In genomic region chr3:154628284-154628683, GRCm38 (mm10) we compare ENCODE assay signal across 9 mouse cellular contexts. TPM values are rescaled to one million over a fixed set of nuclear protein-coding genes. Genes with fewer than 3 reads are reported as not detected.
DNase-seq lines count a peak whose midpoint lies in the region; ATAC-seq and TF ChIP-seq lines count a peak whose summit lies in the region.
"Had no signal": no experiment of that assay in that cellular context is flagged by ENCODE, and none has a peak within 500 bp of the region (broad histone marks: within the 10 kb centered on the region; RNA-seq: fewer than 3 reads in every experiment).

No protein-coding gene starts in this region.

- peak; percentile 8 for DNase-seq in CH12.LX (ENCODE audit: extremely low read depth)
- DNase-seq in gastrocnemius, postnatal 25 days, result no peak
- no peak for DNase-seq in adrenal gland, adult 2 months
- DNase-seq in gastrocnemius, postnatal 14 days, result no peak

- no peak overlapping the region for H3K27ac ChIP-seq in intestine, embryonic 15.5 days
- no peak overlapping the region for H3K27ac ChIP-seq in intestine, postnatal 0 days (ENCODE audit: low read depth, low read length)
- no peak overlapping the region for H3K27ac ChIP-seq in CH12.LX (ENCODE audit: insufficient read depth, low read depth)
- no peak overlapping the region for H3K27ac ChIP-seq in liver, embryonic 16.5 days (ENCODE audit: low read length)

- no peaks in the 10 kb centered on the region for H3K4me1 ChIP-seq in intestine, embryonic 15.5 days (replicated peaks)
- no peaks in the 10 kb centered on the region for H3K4me1 ChIP-seq in intestine, postnatal 0 days (replicated peaks; ENCODE audit: control insufficient read depth, insufficient read depth, low read length)
- peaks cover 6 to 12% of the 10 kb centered on the region in 2 experiments for H3K4me1 ChIP-seq in CH12.LX (ENCODE audit: control insufficient read depth in 1 of 2, insufficient read depth in 2 of 2)
- H3K4me1 ChIP-seq in liver, embryonic 16.5 days (ENCODE audit: control insufficient read depth, low read depth, low read length), result no peaks in the 10 kb centered on the region

- no peak overlapping the region for H3K4me2 ChIP-seq in intestine, embryonic 15.5 days (replicated peaks)
- no peak overlapping the region for H3K4me2 ChIP-seq in intestine, postnatal 0 days (replicated peaks; ENCODE audit: low read depth)
- no peak overlapping the region for H3K4me2 ChIP-seq in CH12.LX (ENCODE audit: insufficient read depth, low read depth, poor library complexity, severe bottlenecking)
- H3K4me2 ChIP-seq in liver, embryonic 16.5 days (ENCODE audit: low read depth, low read length), result no peak overlapping the region

- H3K9me3 ChIP-seq in intestine, embryonic 15.5 days, result no peaks in the 10 kb centered on the region
- H3K9me3 ChIP-seq in intestine, postnatal 0 days (ENCODE audit: control insufficient read depth), result no peaks in the 10 kb centered on the region
- H3K9me3 ChIP-seq in CH12.LX (replicated peaks; ENCODE audit: low read length), result no peaks in the 10 kb centered on the region
- no peaks in the 10 kb centered on the region for H3K9me3 ChIP-seq in liver, embryonic 16.5 days (replicated peaks; ENCODE audit: control insufficient read depth, low read length)
- H3K9me3 ChIP-seq: megakaryocyte, embryonic 14.5 days had no signal

- no peak for TF ChIP-seq EP300 in CH12.LX (IDR thresholded peaks at IDR 0.05; ENCODE audit: low read length)

- no peaks in the 10 kb centered on the region for H3K27me3 ChIP-seq in intestine, embryonic 15.5 days (replicated peaks)
- no peaks in the 10 kb centered on the region for H3K27me3 ChIP-seq in intestine, postnatal 0 days (replicated peaks; ENCODE audit: control insufficient read depth, insufficient read depth, low read length)
- H3K27me3 ChIP-seq in CH12.LX (replicated peaks), result no peaks in the 10 kb centered on the region
- H3K27me3 ChIP-seq in liver, embryonic 16.5 days (ENCODE audit: control insufficient read depth, insufficient read depth, low read depth, low read length), result no peaks in the 10 kb centered on the region
- H3K27me3 ChIP-seq: megakaryocyte, embryonic 14.5 days had no signal

- intact Hi-C loops in gastrocnemius, postnatal 14 days (cut with DNase I; ENCODE audit: low total_unique reads), result no loop called here

- 0 out of 2 replicates have a peak, but pooled peaks cover 2% of the 10 kb centered on the region for H3K36me3 ChIP-seq in intestine, embryonic 15.5 days
- 0 out of 2 replicates have a peak, but pooled peaks cover 3% of the 10 kb centered on the region for H3K36me3 ChIP-seq in intestine, postnatal 0 days (ENCODE audit: control insufficient read depth, insufficient read depth)
- peaks cover 0 to 17% of the 10 kb centered on the region in 2 experiments for H3K36me3 ChIP-seq in CH12.LX (replicated peaks in 1 of 2; ENCODE audit: control insufficient read depth in 1 of 2, insufficient read depth in 1 of 2, low read length in 1 of 2)
- no peaks in the 10 kb centered on the region for H3K36me3 ChIP-seq in liver, embryonic 16.5 days (ENCODE audit: control insufficient read depth, insufficient read depth)

- 0 out of 2 replicates have a peak, but pooled peaks have one; percentile 12 for ATAC-seq in intestine, embryonic 15.5 days
- ATAC-seq in intestine, postnatal 0 days, result no peak
- peak; percentile 67 for ATAC-seq in erythroid progenitor cell, adult 5-6 weeks (replicated peaks; ENCODE audit: low FRiP score, poor library complexity, severe bottlenecking)
- ATAC-seq in liver, embryonic 16.5 days (ENCODE audit: low read depth), result peak; percentile 76

- dilution Hi-C loops in CH12.LX (cut with MboI; ENCODE audit: extremely low pct_ligation_motif_present, extremely low pct_unique_long_range_greater_than_20kb, low sequenced_read_pairs), result no loop called here

- TF ChIP-seq POLR2A in CH12.LX (IDR thresholded peaks at IDR 0.05; ENCODE audit: low read depth, low read length), result no peak

- no peak overlapping the region for H3K9ac ChIP-seq in intestine, embryonic 15.5 days
- H3K9ac ChIP-seq in intestine, postnatal 0 days (ENCODE audit: low read depth, low read length), result no peak overlapping the region
- no peak overlapping the region for H3K9ac ChIP-seq in CH12.LX (ENCODE audit: insufficient read depth, low read depth)
- no peak overlapping the region for H3K9ac ChIP-seq in liver, embryonic 16.5 days (ENCODE audit: low read depth, low read length)

- H3K79me2 ChIP-seq in CH12.LX (replicated peaks; ENCODE audit: control insufficient read depth, extremely low read depth, insufficient read depth, poor library complexity, severe bottlenecking), result no peaks in the 10 kb centered on the region

- in situ Hi-C loops in CH12.LX (cut with MboI; ENCODE audit: low pct_ligation_motif_present, low pct_unique_long_range_greater_than_20kb, low sequenced_read_pairs), result no loop called here

- no peak overlapping the region for H3K4me3 ChIP-seq in intestine, embryonic 15.5 days (replicated peaks)
- H3K4me3 ChIP-seq in intestine, postnatal 0 days (ENCODE audit: low read depth, low read length), result no peak overlapping the region
- no peak overlapping the region for H3K4me3 ChIP-seq in CH12.LX (replicated peaks in 1 of 3; ENCODE audit: low read depth in 2 of 3, low read length in 2 of 3, poor library complexity in 1 of 3)
- no peak overlapping the region for H3K4me3 ChIP-seq in liver, embryonic 16.5 days (ENCODE audit: low read depth, low read length)
- H3K4me3 ChIP-seq: megakaryocyte, embryonic 14.5 days had no signal

- TF ChIP-seq CTCF in intestine, postnatal 0 days (IDR thresholded peaks at IDR 0.05; ENCODE audit: low read depth), result no peak
- no peak for TF ChIP-seq CTCF in CH12.LX (conservative IDR thresholded peaks at IDR 0.05 in 1 of 2, IDR thresholded peaks at IDR 0.05 in 1 of 2; ENCODE audit: low read depth in 2 of 2, low read length in 2 of 2)

- no peak for TF ChIP-seq RAD21 in CH12.LX (IDR thresholded peaks at IDR 0.05; ENCODE audit: low read depth, low read length)

TF ChIP-seq in CH12.LX, 34 proteins besides CTCF, POLR2A, EP300 and RAD21:
- no peak for TF ChIP-seq RCOR1 (conservative IDR thresholded peaks at IDR 0.05; ENCODE audit: low read depth, low read length)
- no peak for TF ChIP-seq ZMIZ1 (IDR thresholded peaks at IDR 0.05; ENCODE audit: low read depth, low read length)
- no peak for TF ChIP-seq JUN (IDR thresholded peaks at IDR 0.05; ENCODE audit: insufficient read depth, low read depth, low read length)
- no peak for TF ChIP-seq POLR2AphosphoS2 (IDR thresholded peaks at IDR 0.05; ENCODE audit: low read depth, low read length)
- no peak for TF ChIP-seq SIN3A (IDR thresholded peaks at IDR 0.05; ENCODE audit: low read length)
- TF ChIP-seq USF2 (conservative IDR thresholded peaks at IDR 0.05; ENCODE audit: low read depth, low read length), result no peak
- no peak for TF ChIP-seq CHD2 (IDR thresholded peaks at IDR 0.05; ENCODE audit: low read length)
- no peak for TF ChIP-seq ELF1 (IDR thresholded peaks at IDR 0.05; ENCODE audit: low read depth, low read length)
- TF ChIP-seq GABPA (IDR thresholded peaks at IDR 0.05; ENCODE audit: insufficient replicate concordance, low read depth, low read length), result no peak

RNA-seq across cellular contexts. Expression of gene Tyw3, which starts 31.4 kb away (rescaled TPM):
- polyA plus RNA-seq in intestine, embryonic 15.5 days (2015; fragmentation: Nextera tagmentation; extraction: Ambion mirVana), result 10.9 and 11.4 TPM in 2 replicates
- 5.0 and 6.2 TPM in 2 replicates for polyA plus RNA-seq in intestine, postnatal 0 days (2015; fragmentation: Nextera tagmentation; extraction: Ambion mirVana)
- 62.5 and 67.7 TPM in 2 replicates for total RNA-seq in CH12.LX (2012; rRNA removed)
- total RNA-seq in CH12.LX (2014; rRNA removed), result 64.2 and 70.4 TPM in 2 replicates
- 46.8 and 76.6 TPM in 2 replicates for polyA plus RNA-seq in CH12.LX (2012; ENCODE audit: insufficient read length, low read depth)
- 1.4 and 2.5 TPM in 2 replicates for total RNA-seq in erythroid progenitor cell, adult 5-6 weeks (2015; ENCODE audit: low replicate concordance)
- total RNA-seq in erythroid progenitor cell, adult 5-6 weeks (2017; ENCODE audit: low replicate concordance), result 0.51 TPM in 1 of 2 replicates, not detected in the other
- polyA plus RNA-seq in liver, embryonic 16.5 days (2015; fragmentation: Nextera tagmentation; extraction: Ambion mirVana), result 2.3 and 3.6 TPM in 2 replicates
- total RNA-seq in gastrocnemius, postnatal 25 days (2021), result 1 to 10 TPM; 2.7 to 2.9 TPM
- total RNA-seq in adrenal gland, adult 2 months (2021), result 1 to 10 TPM; 4.0 to 6.6 TPM
- polyA plus RNA-seq in adrenal gland, adult 2 months (2012; rRNA removed), result 6.8 and 12.2 TPM in 2 replicates
- total RNA-seq in gastrocnemius, postnatal 14 days (2021), result 1 to 10 TPM; 1.4 to 2.5 TPM

RNA-seq across cellular contexts. Expression of gene Cryz, which starts 31.8 kb away (rescaled TPM):
- polyA plus RNA-seq in intestine, embryonic 15.5 days (2015; fragmentation: Nextera tagmentation; extraction: Ambion mirVana), result 27.5 and 29.7 TPM in 2 replicates
- 55.6 and 62.6 TPM in 2 replicates for polyA plus RNA-seq in intestine, postnatal 0 days (2015; fragmentation: Nextera tagmentation; extraction: Ambion mirVana)
- total RNA-seq in CH12.LX (2012; rRNA removed) (18.2 and 29.2 TPM in 2 replicates), CH12.LX (2014; rRNA removed) (35.2 and 39.8 TPM in 2 replicates)
- 31.2 and 33.6 TPM in 2 replicates for polyA plus RNA-seq in CH12.LX (2012; ENCODE audit: insufficient read length, low read depth)
- total RNA-seq in erythroid progenitor cell, adult 5-6 weeks (2015; ENCODE audit: low replicate concordance), result not detected in 2 replicates
- total RNA-seq in erythroid progenitor cell, adult 5-6 weeks (2017; ENCODE audit: low replicate concordance), result 0.13 TPM in 1 of 2 replicates, not detected in the other
- 19.6 and 20.5 TPM in 2 replicates for polyA plus RNA-seq in liver, embryonic 16.5 days (2015; fragmentation: Nextera tagmentation; extraction: Ambion mirVana)
- total RNA-seq in gastrocnemius, postnatal 25 days (2021), result 10 to 100 TPM; 10.9 to 12.1 TPM
- total RNA-seq in adrenal gland, adult 2 months (2021), result 10 to 100 TPM; 18.1 to 24.3 TPM
- 5.0 and 6.6 TPM in 2 replicates for polyA plus RNA-seq in adrenal gland, adult 2 months (2012; rRNA removed)
- total RNA-seq in gastrocnemius, postnatal 14 days (2021), result 1 to 10 TPM; 7.0 to 7.6 TPM

RNA-seq across cellular contexts. Expression of gene Erich3, which starts 35.4 kb away (rescaled TPM):
- polyA plus RNA-seq in intestine, embryonic 15.5 days (2015; fragmentation: Nextera tagmentation; extraction: Ambion mirVana), result 0.20 TPM in 2 replicates
- polyA plus RNA-seq in intestine, postnatal 0 days (2015; fragmentation: Nextera tagmentation; extraction: Ambion mirVana), result 0.08 and 0.12 TPM in 2 replicates
- total RNA-seq in CH12.LX (2012; rRNA removed) (0.38 and 0.42 TPM in 2 replicates), CH12.LX (2014; rRNA removed) (2.1 and 2.3 TPM in 2 replicates)
- polyA plus RNA-seq in CH12.LX (2012; ENCODE audit: insufficient read length, low read depth), result 1.9 and 2.0 TPM in 2 replicates
- total RNA-seq in erythroid progenitor cell, adult 5-6 weeks (2015; ENCODE audit: low replicate concordance), result not detected in 2 replicates
- total RNA-seq in erythroid progenitor cell, adult 5-6 weeks (2017; ENCODE audit: low replicate concordance), result not detected in 2 replicates
- 0.02 TPM in 1 of 2 replicates, not detected in the other for polyA plus RNA-seq in liver, embryonic 16.5 days (2015; fragmentation: Nextera tagmentation; extraction: Ambion mirVana)
- not detected for total RNA-seq in gastrocnemius, postnatal 25 days (2021)
- total RNA-seq in adrenal gland, adult 2 months (2021), result under 1 TPM; 0.46 to 0.79 TPM
- 0.08 and 0.09 TPM in 2 replicates for polyA plus RNA-seq in adrenal gland, adult 2 months (2012; rRNA removed)
- under 1 TPM; 0.04 TPM for total RNA-seq in gastrocnemius, postnatal 14 days (2021)

Comparison
In these comparisons a context has a peak if more than half of its experiments do, and no peak if none do; other contexts are left out.
1. RNA of gene Tyw3, which starts 31.4 kb away (total RNA-seq): 62.5 to 70.4 TPM in CH12.LX; 4.0 to 6.6 TPM in adrenal gland, adult 2 months, 2.7 to 2.9 TPM in gastrocnemius, postnatal 25 days, 1.4 to 2.5 TPM in gastrocnemius, postnatal 14 days and 0.51 to 2.5 TPM in erythroid progenitor cell, adult 5-6 weeks; every median in the first group is over 4 times any median in the second.
2. RNA of gene Cryz, which starts 31.8 kb away (total RNA-seq): 18.2 to 39.8 TPM in CH12.LX, 18.1 to 24.3 TPM in adrenal gland, adult 2 months, 10.9 to 12.1 TPM in gastrocnemius, postnatal 25 days and 7.0 to 7.6 TPM in gastrocnemius, postnatal 14 days; 0.13 TPM in erythroid progenitor cell, adult 5-6 weeks; every median in the first group is over 4 times any median in the second.